In genomic region chr2:174297851-174298250, GRCm38 (mm10) we compare ENCODE assay signal across 11 mouse cellular contexts. TPM values are rescaled to one million over a fixed set of nuclear protein-coding genes. Genes with fewer than 3 reads are reported as not detected.
A peak's percentile ranks its signal among the peaks of the same experiment; 100 is the strongest.
DNase-seq lines count a peak whose midpoint lies in the region; ATAC-seq and TF ChIP-seq lines count a peak whose summit lies in the region.
"Had no signal": no experiment of that assay in that cellular context is flagged by ENCODE, and none has a peak within 500 bp of the region (broad histone marks: within the 10 kb centered on the region; RNA-seq: fewer than 3 reads in every experiment).

No protein-coding gene starts in this region.

- peaks cover 39% of the 10 kb centered on the region for H3K36me3 ChIP-seq in hindbrain, embryonic 10.5 days
- no peaks in the 10 kb centered on the region for H3K36me3 ChIP-seq in hindbrain, postnatal 0 days (ENCODE audit: insufficient read depth, low read length)
- peaks cover 56% of the 10 kb centered on the region for H3K36me3 ChIP-seq in embryonic facial prominence, embryonic 10.5 days (replicated peaks)
- H3K36me3 ChIP-seq in hindbrain, embryonic 11.5 days (ENCODE audit: control insufficient read depth, insufficient read depth, low read length): no peaks in the 10 kb centered on the region
- H3K36me3 ChIP-seq in liver, embryonic 12.5 days: peaks cover 14% of the 10 kb centered on the region

- no peak for DNase-seq in hindbrain, embryonic 10.5 days (ENCODE audit: low spot score)
- DNase-seq in hindbrain, postnatal 0 days (ENCODE audit: low spot score): no peak
- no peak for DNase-seq in embryonic facial prominence, embryonic 10.5 days (ENCODE audit: low spot score)
- DNase-seq in hindbrain, embryonic 11.5 days (ENCODE audit: low spot score): no peak
- DNase-seq in left cerebral cortex, adult 11 months (ENCODE audit: low spot score): no peak
- DNase-seq in spleen, postnatal 14 days (ENCODE audit: low spot score in 2 of 2): no peak
- DNase-seq: cerebellum, adult 11-12 months; lung, adult 2 months had no signal

- peaks cover 67% of the 10 kb centered on the region for H3K9me3 ChIP-seq in hindbrain, embryonic 10.5 days
- H3K9me3 ChIP-seq in hindbrain, postnatal 0 days (ENCODE audit: low read length): peaks cover 6% of the 10 kb centered on the region; the same call in 1 of the 2 replicates
- peaks cover 69% of the 10 kb centered on the region for H3K9me3 ChIP-seq in embryonic facial prominence, embryonic 10.5 days
- H3K9me3 ChIP-seq in hindbrain, embryonic 11.5 days (ENCODE audit: control insufficient read depth, low read length): peaks cover 21% of the 10 kb centered on the region
- peaks cover 57% of the 10 kb centered on the region for H3K9me3 ChIP-seq in liver, embryonic 12.5 days (replicated peaks)

- peaks cover 48% of the 10 kb centered on the region for H3K4me1 ChIP-seq in hindbrain, embryonic 10.5 days (replicated peaks)
- no peaks in the 10 kb centered on the region for H3K4me1 ChIP-seq in hindbrain, postnatal 0 days (ENCODE audit: insufficient read depth, low read length)
- H3K4me1 ChIP-seq in embryonic facial prominence, embryonic 10.5 days: peaks cover 51% of the 10 kb centered on the region
- H3K4me1 ChIP-seq in hindbrain, embryonic 11.5 days (replicated peaks; ENCODE audit: control insufficient read depth, insufficient read depth, low read length): peaks cover 5% of the 10 kb centered on the region
- peaks cover 40% of the 10 kb centered on the region for H3K4me1 ChIP-seq in liver, embryonic 12.5 days

- peaks cover 48% of the 10 kb centered on the region for H3K27me3 ChIP-seq in hindbrain, embryonic 10.5 days (ENCODE audit: insufficient read depth, poor library complexity, severe bottlenecking)
- peaks cover 17% of the 10 kb centered on the region for H3K27me3 ChIP-seq in hindbrain, postnatal 0 days (ENCODE audit: insufficient read depth, low read length)
- H3K27me3 ChIP-seq in embryonic facial prominence, embryonic 10.5 days (replicated peaks; ENCODE audit: low read depth, poor library complexity, severe bottlenecking): peaks cover 44% of the 10 kb centered on the region
- peaks cover 21% of the 10 kb centered on the region for H3K27me3 ChIP-seq in hindbrain, embryonic 11.5 days (ENCODE audit: control insufficient read depth, insufficient read depth, low read length)
- H3K27me3 ChIP-seq in liver, embryonic 12.5 days (replicated peaks): peaks cover 53% of the 10 kb centered on the region

- ATAC-seq in hindbrain, postnatal 0 days: no peak
- ATAC-seq in hindbrain, embryonic 11.5 days (ENCODE audit: low FRiP score): no peak
- ATAC-seq in liver, embryonic 12.5 days: no peak

- TF ChIP-seq CTCF in hindbrain, postnatal 0 days (IDR thresholded peaks at IDR 0.05; ENCODE audit: low read depth): no peak

- H3K9ac ChIP-seq in hindbrain, postnatal 0 days (replicated peaks; ENCODE audit: low read length): no peak overlapping the region
- no peak overlapping the region for H3K9ac ChIP-seq in hindbrain, embryonic 11.5 days (ENCODE audit: low read depth, low read length)
- H3K9ac ChIP-seq in liver, embryonic 12.5 days: no peak overlapping the region

- peak overlapping the region; percentile 50; the same call in 1 of the 2 replicates for H3K4me3 ChIP-seq in hindbrain, embryonic 10.5 days
- H3K4me3 ChIP-seq in hindbrain, postnatal 0 days (ENCODE audit: low read length): no peak overlapping the region
- peak overlapping the region; percentile 53 for H3K4me3 ChIP-seq in embryonic facial prominence, embryonic 10.5 days
- H3K4me3 ChIP-seq in hindbrain, embryonic 11.5 days (ENCODE audit: low read depth, low read length): peak overlapping the region; percentile 20; the same call in 1 of the 2 replicates
- peak overlapping the region; percentile 62 for H3K4me3 ChIP-seq in liver, embryonic 12.5 days

- 62% methylated on average over 19 of the region's 19 CpGs for WGBS in hindbrain, embryonic 10.5 days
- 57% methylated on average over 19 of the region's 19 CpGs for WGBS in hindbrain, postnatal 0 days
- 65% methylated on average over 19 of the region's 19 CpGs for WGBS in embryonic facial prominence, embryonic 10.5 days
- 69% methylated on average over 19 of the region's 19 CpGs for WGBS in hindbrain, embryonic 11.5 days
- WGBS in liver, embryonic 12.5 days (ENCODE audit: insufficient replicate concordance): 61% methylated on average over 19 of the region's 19 CpGs

- no peak overlapping the region for H3K4me2 ChIP-seq in hindbrain, postnatal 0 days (ENCODE audit: low read depth, low read length)
- no peak overlapping the region for H3K4me2 ChIP-seq in hindbrain, embryonic 11.5 days (replicated peaks; ENCODE audit: low read depth, low read length)
- peak overlapping the region; percentile 77 for H3K4me2 ChIP-seq in liver, embryonic 12.5 days

- no peak overlapping the region for H3K27ac ChIP-seq in hindbrain, embryonic 10.5 days
- no peak overlapping the region for H3K27ac ChIP-seq in hindbrain, postnatal 0 days
- no peak overlapping the region for H3K27ac ChIP-seq in embryonic facial prominence, embryonic 10.5 days (replicated peaks)
- no peak overlapping the region for H3K27ac ChIP-seq in hindbrain, embryonic 11.5 days (ENCODE audit: low read depth, low read length)
- H3K27ac ChIP-seq in liver, embryonic 12.5 days: no peak overlapping the region

RNA-seq across cellular contexts. Expression of gene Gnas, which starts 13.7 kb away (rescaled TPM):
- polyA plus RNA-seq in hindbrain, embryonic 10.5 days (2016; fragmentation: Nextera tagmentation; extraction: Ambion mirVana): 1,166 and 1,270 TPM in 2 replicates
- total RNA-seq in hindbrain, postnatal 0 days (2014; rRNA removed): 1,738 and 1,782 TPM in 2 replicates
- polyA plus RNA-seq in hindbrain, postnatal 0 days (2015; fragmentation: Nextera tagmentation; extraction: Ambion mirVana): 1,873 and 1,902 TPM in 2 replicates
- 1,270 and 1,303 TPM in 2 replicates for polyA plus RNA-seq in embryonic facial prominence, embryonic 10.5 days (2016; fragmentation: Nextera tagmentation; extraction: Ambion mirVana)
- 1,233 and 1,244 TPM in 2 replicates for polyA plus RNA-seq in hindbrain, embryonic 11.5 days (2014; fragmentation: Nextera tagmentation; extraction: Ambion mirVana)
- polyA plus RNA-seq in liver, embryonic 12.5 days (2016; fragmentation: Nextera tagmentation; extraction: Ambion mirVana): 565 and 587 TPM in 2 replicates

RNA-seq across cellular contexts. Expression of gene Gm20721, which starts 48.7 kb away (rescaled TPM):
- 10.5 and 13.1 TPM in 2 replicates for polyA plus RNA-seq in hindbrain, embryonic 10.5 days (2016; fragmentation: Nextera tagmentation; extraction: Ambion mirVana)
- not detected in 2 replicates for total RNA-seq in hindbrain, postnatal 0 days (2014; rRNA removed)
- 13.4 and 19.4 TPM in 2 replicates for polyA plus RNA-seq in hindbrain, postnatal 0 days (2015; fragmentation: Nextera tagmentation; extraction: Ambion mirVana)
- 11.9 and 14.6 TPM in 2 replicates for polyA plus RNA-seq in embryonic facial prominence, embryonic 10.5 days (2016; fragmentation: Nextera tagmentation; extraction: Ambion mirVana)
- polyA plus RNA-seq in hindbrain, embryonic 11.5 days (2014; fragmentation: Nextera tagmentation; extraction: Ambion mirVana): 17.6 and 22.8 TPM in 2 replicates
- 23.2 and 33.5 TPM in 2 replicates for polyA plus RNA-seq in liver, embryonic 12.5 days (2016; fragmentation: Nextera tagmentation; extraction: Ambion mirVana)
- polyA plus RNA-seq: lung, adult 2 months; small intestine, adult 2 months; urinary bladder, adult 2 months had no signal
